Mouse (Mus musculus) MEL (cell line): Measurements from ENCODE around the gene Prss32. TPM values are rescaled to one million over a fixed set of nuclear protein-coding genes. Genes with fewer than 3 reads are reported as not detected.
A peak's percentile ranks its signal among the peaks of the same experiment; 100 is the strongest.

ENCODE experiments used
- DNase-seq: peaks from one replicate; pipeline ENCODE4 v3.0.0; 2011; ENCODE audit warnings: low read depth, low spot score
- H3K27ac ChIP-seq: 2 replicates; pipeline ENCODE4 v1.5.1; 2012; ENCODE audit warnings: low read depth, mild to moderate bottlenecking, control low read depth, low read length, moderate library complexity; ENCODE audit not compliant: control insufficient read depth
- H3K27me3 ChIP-seq, 2 experiments: fragments of 150-350 bp in 1 of 2; sonication (generic) in 1 of 2; 2 replicates each; pipeline ENCODE4 v1.6.1; 2012; ENCODE audit warnings: low read length in 2 of 2, mild to moderate bottlenecking in 2 of 2, improper control_type of control experiment in 1 of 2, moderate library complexity in 1 of 2; ENCODE audit not compliant: insufficient read depth in 2 of 2, control insufficient read depth in 1 of 2
- H3K36me3 ChIP-seq, 2 experiments: 2 replicates each; pipeline ENCODE4 v1.6.1; 2012 to 2014; ENCODE audit warnings: low read length in 2 of 2, improper control_type of control experiment in 1 of 2, inconsistent platforms in 1 of 2, mild to moderate bottlenecking in 1 of 2; ENCODE audit not compliant: insufficient read depth in 2 of 2, control insufficient read depth in 1 of 2
- H3K4me1 ChIP-seq, 2 experiments: fragments of 150-350 bp in 1 of 2; sonication (generic) in 1 of 2; 2 replicates each; pipeline ENCODE4 v1.6.1; 2012; ENCODE audit warnings: low read length in 2 of 2, improper control_type of control experiment in 1 of 2, mild to moderate bottlenecking in 1 of 2; ENCODE audit not compliant: insufficient read depth in 2 of 2, control insufficient read depth in 1 of 2
- H3K4me3 ChIP-seq, 2 experiments: fragments of 150-350 bp in 1 of 2; sonication (generic) in 1 of 2; 2 replicates each; pipeline ENCODE4 v1.5.1; 2012; ENCODE audit warnings: low read depth in 2 of 2, low read length in 2 of 2, mild to moderate bottlenecking in 2 of 2, moderate library complexity in 2 of 2, control low read depth in 1 of 2, improper control_type of control experiment in 1 of 2; ENCODE audit not compliant: control insufficient read depth in 1 of 2, insufficient read depth in 1 of 2
- H3K79me2 ChIP-seq: 2 replicates; pipeline ENCODE4 v1.6.1; 2012; ENCODE audit warnings: mild to moderate bottlenecking, low read length, moderate library complexity; ENCODE audit not compliant: control insufficient read depth, poor library complexity, insufficient read depth
- H3K9ac ChIP-seq: 2 replicates; pipeline ENCODE4 v1.6.1; 2012; ENCODE audit warnings: low read depth, mild to moderate bottlenecking, control low read depth, low read length, moderate library complexity; ENCODE audit not compliant: control insufficient read depth, poor library complexity, severe bottlenecking
- H3K9me3 ChIP-seq: fragments of 150-350 bp; sonication (generic); replicated peaks from 2 replicates; pipeline ENCODE4 v1.6.1; 2012; ENCODE audit warnings: mild to moderate bottlenecking, low read length, improper control_type of control experiment, moderate library complexity; ENCODE audit not compliant: insufficient read depth
- BHLHE40 ChIP-seq: IDR thresholded peaks from 2 replicates; pipeline ENCODE4 v1.6.1; 2012; ENCODE audit warnings: low read depth, mild to moderate bottlenecking, inconsistent platforms, low read length, improper control_type of control experiment, borderline replicate concordance
- CTCF ChIP-seq, 3 experiments: IDR thresholded peaks in 2 of 3; conservative IDR thresholded peaks in 1 of 3; 2 replicates each; pipeline ENCODE4 v1.5.1; 2011 to 2012; ENCODE audit warnings: low read length in 3 of 3, low read depth in 2 of 3, mild to moderate bottlenecking in 2 of 3, improper control_type of control experiment in 1 of 3, inconsistent platforms in 1 of 3, mixed read lengths in 1 of 3, moderate library complexity in 1 of 3; ENCODE audit not compliant: control insufficient read depth in 1 of 3, insufficient read depth in 1 of 3, poor library complexity in 1 of 3, severe bottlenecking in 1 of 3
- E2F4 ChIP-seq: IDR thresholded peaks from 2 replicates; pipeline ENCODE4 v1.6.1; 2011; ENCODE audit warnings: low read depth, low read length, improper control_type of control experiment, borderline replicate concordance
- EP300 ChIP-seq, 2 experiments: IDR thresholded peaks; 2 replicates each; pipeline ENCODE4 v1.6.1; 2011; ENCODE audit warnings: improper control_type of control experiment in 2 of 2, low read length in 2 of 2, low read depth in 1 of 2, mild to moderate bottlenecking in 1 of 2
- ETS1 ChIP-seq: IDR thresholded peaks from 2 replicates; pipeline ENCODE4 v1.6.1; 2012; ENCODE audit warnings: low read depth, mild to moderate bottlenecking, inconsistent platforms, low read length, improper control_type of control experiment, moderate library complexity
- HCFC1 ChIP-seq: IDR thresholded peaks from 2 replicates; pipeline ENCODE4 v1.6.1; 2012; ENCODE audit warnings: low read depth, mild to moderate bottlenecking, inconsistent platforms, low read length, improper control_type of control experiment, moderate library complexity
- KAT2A ChIP-seq: conservative IDR thresholded peaks from 2 replicates; pipeline ENCODE4 v1.6.1; 2012; ENCODE audit warnings: low read depth, low read length, improper control_type of control experiment, inconsistent platforms
- MAZ ChIP-seq: IDR thresholded peaks from 2 replicates; pipeline ENCODE4 v1.6.1; 2012; ENCODE audit warnings: low read depth, mild to moderate bottlenecking, inconsistent platforms, low read length, improper control_type of control experiment
- MEF2A ChIP-seq: IDR thresholded peaks from 2 replicates; pipeline ENCODE4 v1.6.1; 2014; ENCODE audit warnings: low read depth, mild to moderate bottlenecking, inconsistent platforms, low read length, improper control_type of control experiment; ENCODE audit not compliant: poor library complexity, insufficient replicate concordance, severe bottlenecking; ENCODE audit errors: extremely low read depth
- MXI1 ChIP-seq: IDR thresholded peaks from 2 replicates; pipeline ENCODE4 v1.6.1; 2011; ENCODE audit warnings: mild to moderate bottlenecking, low read depth, low read length, improper control_type of control experiment
- RAD21 ChIP-seq: IDR thresholded peaks from 2 replicates; pipeline ENCODE4 v1.6.1; 2011; ENCODE audit warnings: mild to moderate bottlenecking, low read depth, low read length, improper control_type of control experiment
- RCOR1 ChIP-seq: IDR thresholded peaks from 2 replicates; pipeline ENCODE4 v1.6.1; 2012; ENCODE audit warnings: low read depth, mild to moderate bottlenecking, inconsistent platforms, low read length, improper control_type of control experiment
- SMC3 ChIP-seq: IDR thresholded peaks from 2 replicates; pipeline ENCODE4 v1.6.1; 2011; ENCODE audit warnings: low read depth, low read length, improper control_type of control experiment
- TBP ChIP-seq: IDR thresholded peaks from 2 replicates; pipeline ENCODE4 v1.8.0; 2011; ENCODE audit warnings: low read depth, low read length, improper control_type of control experiment
- UBTF ChIP-seq: IDR thresholded peaks from 2 replicates; pipeline ENCODE4 v1.6.1; 2012; ENCODE audit warnings: low read depth, mild to moderate bottlenecking, inconsistent platforms, low read length, improper control_type of control experiment, moderate library complexity, borderline replicate concordance; ENCODE audit not compliant: insufficient read depth
- ZMIZ1 ChIP-seq: IDR thresholded peaks from 2 replicates; pipeline ENCODE4 v1.6.1; 2012; ENCODE audit warnings: low read depth, mild to moderate bottlenecking, inconsistent platforms, low read length, improper control_type of control experiment, moderate library complexity
- polyA plus RNA-seq, 2 experiments: library from polyadenylated mRNA; stranded (reverse) in 1 of 2; unstranded in 1 of 2; fragments of >175 nt in 1 of 2; fragments of >200 nt in 1 of 2; gene quantifications; 2 replicates each; pipeline versions ENCODE4 v1.2.1 to v1.2.4; 2012; ENCODE audit warnings: low replicate concordance in 2 of 2, low read depth in 1 of 2; ENCODE audit not compliant: insufficient read length in 2 of 2, insufficient read depth in 1 of 2, missing spikeins in 1 of 2
- total RNA-seq: library from RNA; depleted of rRNA; stranded (reverse); fragments of 300-350 nt; gene quantifications from 2 replicates; pipeline ENCODE4 v1.2.3, GENCODE M21; 2012

The Prss32 gene
- total and polyA plus RNA-seq, 3 experiments = 0.71 TPM; not detected in 2

- TF ChIP-seq MAZ (no peak), BHLHE40 (no peak), E2F4 (no peak), KAT2A (no peak), ZMIZ1 (no peak), UBTF (no peak), MXI1 (no peak), HCFC1 (no peak; the same call in 1 of the 2 replicates), RCOR1 (no peak), ETS1 (no peak), TBP (peak; percentile 15; the same call in 1 of the 2 replicates)
- TF ChIP-seq, all 39 proteins: peak for 6
Observed at GRCm38 (mm10) chr17:23843141-23843811, 379 bp upstream of the Prss32 start (continued).

GRCm38 (mm10) chr17:23850028-23850427 lies 6.4 kb downstream of the Prss32 start:
- no peaks in the 10 kb centered on the region for H3K79me2 ChIP-seq
- no peak overlapping the region for H3K27ac ChIP-seq
- H3K4me3 ChIP-seq = no peak overlapping the region
- H3K27me3 ChIP-seq = no peaks in the 10 kb centered on the region
- H3K9ac ChIP-seq = no peak overlapping the region
- peak; percentile 61 for DNase-seq
- H3K36me3 ChIP-seq = peaks cover 0 to 2% of the 10 kb centered on the region in 2 experiments; a peak in 2 of 4 replicates
- TF ChIP-seq CTCF (IDR thresholded peaks at IDR 0.05 in 2 of 3, conservative IDR thresholded peaks at IDR 0.05 in 1 of 3; ENCODE audit: control insufficient read depth in 1 of 3, insufficient read depth in 1 of 3, low read depth in 2 of 3, low read length in 3 of 3, poor library complexity in 1 of 3, severe bottlenecking in 1 of 3) (peak; percentile 32 to 50 (median 43); a peak in 5 of 6 replicates), EP300 (IDR thresholded peaks at IDR 0.05; ENCODE audit: low read depth in 1 of 2, low read length in 2 of 2) (no peak), SMC3 (peak; percentile 18; the same call in 1 of the 2 replicates), MEF2A (no peak), RAD21 (peak; percentile 34)
- TF ChIP-seq, all 39 proteins: peak for 3
- Histone ChIP-seq H3K4me1 (peaks cover 2 to 4% of the 10 kb centered on the region in 2 experiments), H3K9me3 (no peaks in the 10 kb centered on the region)
